Comparison of ENCODE assay signal across 26 mouse cellular contexts in genomic region chr2:75448221-75448620, GRCm38 (mm10).
DNase-seq lines count a peak whose midpoint lies in the region; ATAC-seq lines count a peak whose summit lies in the region.
"Had no signal": no experiment of that assay in that cellular context is flagged by ENCODE, and none has a peak within 500 bp of the region (broad histone marks: within the 10 kb centered on the region; RNA-seq: fewer than 3 reads in every experiment).

No protein-coding gene starts in this region.

- no peaks in the 10 kb centered on the region for H3K36me3 ChIP-seq in hindbrain, embryonic 13.5 days
- no peaks in the 10 kb centered on the region for H3K36me3 ChIP-seq in hindbrain, embryonic 10.5 days
- no peaks in the 10 kb centered on the region for H3K36me3 ChIP-seq in neural tube, embryonic 14.5 days (ENCODE audit: control insufficient read depth, insufficient read depth, low read length)
- no peaks in the 10 kb centered on the region for H3K36me3 ChIP-seq in forebrain, embryonic 14.5 days (ENCODE audit: control insufficient read depth, insufficient read depth, low read length)
- H3K36me3 ChIP-seq: forebrain, embryonic 15.5 days had no signal

- peak overlapping the region; percentile 60 for H3K27ac ChIP-seq in hindbrain, embryonic 13.5 days
- no peak overlapping the region for H3K27ac ChIP-seq in hindbrain, embryonic 10.5 days
- no peak overlapping the region for H3K27ac ChIP-seq in neural tube, embryonic 14.5 days (ENCODE audit: low read depth, low read length)
- no peak overlapping the region for H3K27ac ChIP-seq in forebrain, embryonic 14.5 days (ENCODE audit: low read depth, low read length)
- H3K27ac ChIP-seq: forebrain, embryonic 15.5 days; liver, embryonic 14.5 days; macrophage had no signal

- H3K4me1 ChIP-seq in hindbrain, embryonic 13.5 days (replicated peaks): peaks cover 22% of the 10 kb centered on the region
- H3K4me1 ChIP-seq in hindbrain, embryonic 10.5 days (replicated peaks): no peaks in the 10 kb centered on the region
- H3K4me1 ChIP-seq in neural tube, embryonic 14.5 days (ENCODE audit: control insufficient read depth, insufficient read depth, low read length): peaks cover 9% of the 10 kb centered on the region
- H3K4me1 ChIP-seq in forebrain, embryonic 14.5 days (ENCODE audit: control insufficient read depth, insufficient read depth, low read length): no peaks in the 10 kb centered on the region

- no peak overlapping the region for H3K4me3 ChIP-seq in hindbrain, embryonic 13.5 days
- H3K4me3 ChIP-seq in hindbrain, embryonic 10.5 days: no peak overlapping the region
- no peak overlapping the region for H3K4me3 ChIP-seq in neural tube, embryonic 14.5 days (ENCODE audit: low read depth, low read length)
- no peak overlapping the region for H3K4me3 ChIP-seq in forebrain, embryonic 14.5 days (ENCODE audit: low read depth, low read length)
- H3K4me3 ChIP-seq: forebrain, embryonic 15.5 days had no signal

- no peaks in the 10 kb centered on the region for H3K27me3 ChIP-seq in hindbrain, embryonic 13.5 days
- H3K27me3 ChIP-seq in hindbrain, embryonic 10.5 days (ENCODE audit: insufficient read depth, poor library complexity, severe bottlenecking): no peaks in the 10 kb centered on the region
- no peaks in the 10 kb centered on the region for H3K27me3 ChIP-seq in neural tube, embryonic 14.5 days (ENCODE audit: control insufficient read depth, insufficient read depth, low read length)
- H3K27me3 ChIP-seq in forebrain, embryonic 14.5 days (replicated peaks; ENCODE audit: control insufficient read depth, insufficient read depth, low read length): no peaks in the 10 kb centered on the region
- H3K27me3 ChIP-seq: forebrain, embryonic 15.5 days had no signal

- ATAC-seq in hindbrain, embryonic 13.5 days (ENCODE audit: low FRiP score): no peak
- ATAC-seq in neural tube, embryonic 14.5 days (ENCODE audit: low read depth): peak; percentile 41; the same call in 1 of the 2 replicates
- ATAC-seq in forebrain, embryonic 14.5 days: no peak
- ATAC-seq: forebrain, embryonic 15.5 days; inflammation-experienced regulatory T-cells, adult 6 months had no signal

- no peak overlapping the region for H3K4me2 ChIP-seq in hindbrain, embryonic 13.5 days
- H3K4me2 ChIP-seq in neural tube, embryonic 14.5 days (ENCODE audit: low read depth, low read length): no peak overlapping the region
- no peak overlapping the region for H3K4me2 ChIP-seq in forebrain, embryonic 14.5 days (ENCODE audit: low read length)
- H3K4me2 ChIP-seq: forebrain, embryonic 15.5 days; heart, embryonic 11.5 days had no signal

- DNase-seq in adrenal gland, adult 2 months: peak; percentile 58
- DNase-seq in adrenal gland, postnatal 10 days: no peak
- no peak for DNase-seq in hindbrain, embryonic 10.5 days (ENCODE audit: low spot score)
- DNase-seq in neural tube, embryonic 10.5 days (ENCODE audit: extremely low spot score, low spot score): no peak
- DNase-seq in forebrain, embryonic 14.5 days (ENCODE audit: low spot score): no peak
- DNase-seq: cerebellum, adult 11 months; cerebellum, adult 9-10 months; cerebellum, postnatal 36 days; gastrocnemius, postnatal 25 days; heart, adult 18-20 months; kidney, adult 11 months; kidney, postnatal 14 days; layer of hippocampus, adult 9-11 months; liver; lung, adult 2 months; lung, postnatal 10 days; spleen, adult 18-20 months; thymus, adult 2 months; thymus, postnatal 4 days had no signal

- WGBS in hindbrain, embryonic 13.5 days: 71% methylated on average over 5 of the region's 5 CpGs
- 90% methylated on average over 5 of the region's 5 CpGs for WGBS in hindbrain, embryonic 10.5 days
- WGBS in neural tube, embryonic 14.5 days: 46% methylated on average over 5 of the region's 5 CpGs
- 79% methylated on average over 5 of the region's 5 CpGs for WGBS in forebrain, embryonic 14.5 days

- H3K9ac ChIP-seq in hindbrain, embryonic 13.5 days: no peak overlapping the region
- no peak overlapping the region for H3K9ac ChIP-seq in neural tube, embryonic 14.5 days (replicated peaks; ENCODE audit: low read depth, low read length)
- no peak overlapping the region for H3K9ac ChIP-seq in forebrain, embryonic 14.5 days (ENCODE audit: low read length)
- H3K9ac ChIP-seq: forebrain, embryonic 15.5 days; liver, embryonic 14.5 days had no signal

- no peaks in the 10 kb centered on the region for H3K9me3 ChIP-seq in hindbrain, embryonic 13.5 days
- H3K9me3 ChIP-seq in hindbrain, embryonic 10.5 days: no peaks in the 10 kb centered on the region
- H3K9me3 ChIP-seq in neural tube, embryonic 14.5 days (ENCODE audit: control insufficient read depth, low read length): no peaks in the 10 kb centered on the region
- H3K9me3 ChIP-seq in forebrain, embryonic 14.5 days (replicated peaks; ENCODE audit: control insufficient read depth, low read length): no peaks in the 10 kb centered on the region
- H3K9me3 ChIP-seq: forebrain, embryonic 15.5 days had no signal
